Mouse (Mus musculus) adrenal gland, adult (tissue): ENCODE data around the gene Ccl24.
"Not testable (repeated sequence)": the region's sequence is repeated elsewhere in the genome, so short reads cannot be mapped to it uniquely, and the experiment has no call there.

Experiments
- DNase-seq, 2 experiments: peaks; one replicate each; pipeline ENCODE4 v3.0.0; 2022 to 2023; ENCODE audit warnings: low spot score in 1 of 2; ENCODE audit not compliant: inconsistent age in 2 of 2

Ccl24 gene

GRCm38 (mm10) chr5:135573006-135573405, at the start of gene Ccl24:
Ccl24 (minus strand) TSS chr5:135573049.
- peak in 1 of 2 experiments; percentile 38 for DNase-seq

- peak; percentile 66 to 67 for DNase-seq
Observed at GRCm38 (mm10) chr5:135621725-135622124, 48.9 kb upstream of the Ccl24 start.

DNA sequence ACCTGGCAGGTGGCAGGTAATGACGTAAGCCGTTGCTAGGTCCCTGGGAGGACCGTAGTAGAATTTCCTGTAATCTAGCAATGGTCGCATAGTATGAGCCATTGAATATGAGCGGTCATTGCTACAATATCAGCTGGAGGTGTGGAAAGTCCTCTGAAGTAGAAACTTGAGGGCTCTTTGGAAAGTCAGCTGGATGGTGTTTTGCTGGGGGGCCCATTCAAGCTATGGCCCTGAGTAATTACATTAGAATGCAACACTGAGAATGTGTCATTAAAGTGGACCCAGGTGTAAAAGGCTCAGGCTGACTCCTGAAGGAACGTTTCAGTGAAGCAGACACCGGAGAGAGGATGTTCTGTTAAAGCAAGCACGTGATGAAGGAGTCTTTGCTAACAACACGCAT, 47.7 kb upstream of the Ccl24 start:
- DNase-seq: no peak

DNA sequence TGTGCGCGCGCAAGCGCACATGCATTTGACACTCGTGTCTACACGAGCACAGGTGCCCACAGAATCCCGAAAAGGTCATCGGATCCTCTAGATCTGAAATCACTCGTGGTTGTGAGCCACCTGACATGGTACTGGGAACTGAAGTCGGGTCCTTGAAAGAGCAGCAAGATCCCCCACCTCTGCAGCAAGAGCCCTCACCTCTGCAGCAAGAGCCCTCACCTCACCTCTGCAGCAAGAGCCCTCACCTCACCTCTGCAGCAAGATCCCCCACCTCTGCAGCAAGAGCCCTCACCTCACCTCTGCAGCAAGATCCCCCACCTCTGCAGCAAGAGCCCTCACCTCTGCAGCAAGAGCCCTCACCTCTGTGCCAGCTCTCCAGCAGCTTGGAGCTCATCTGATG, 46.9 kb upstream of the Ccl24 start:
- not testable (repeated sequence) for DNase-seq

- peak in 1 of 2 experiments; percentile 53 for DNase-seq
Observed at GRCm38 (mm10) chr5:135609794-135610193, 36.9 kb upstream of the Ccl24 start.

- DNase-seq: no peak
Observed at GRCm38 (mm10) chr5:135607581-135607980, 34.7 kb upstream of the Ccl24 start.

- not testable (repeated sequence) for DNase-seq
Observed at GRCm38 (mm10) chr5:135606717-135607116, 33.9 kb upstream of the Ccl24 start.

DNA sequence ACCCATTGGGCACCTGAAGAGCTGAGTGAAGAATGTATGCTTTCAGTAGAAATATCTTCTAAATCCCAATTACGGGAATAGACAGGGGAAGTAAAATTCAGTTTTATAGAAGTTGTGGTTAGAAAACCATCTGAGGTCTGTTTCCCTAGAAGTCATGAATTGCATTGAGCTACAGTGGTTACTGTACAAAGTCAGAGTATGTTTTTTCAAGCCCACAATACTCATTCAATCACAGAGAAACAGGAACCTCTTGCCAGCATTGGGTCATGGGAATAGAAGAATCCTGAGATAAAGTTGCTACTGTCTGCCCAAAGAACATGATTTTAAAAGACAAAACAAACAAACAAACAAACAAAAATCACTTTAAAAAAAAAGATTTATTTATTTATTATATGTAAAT, 31.8 kb upstream of the Ccl24 start:
- not testable (repeated sequence) for DNase-seq

DNA sequence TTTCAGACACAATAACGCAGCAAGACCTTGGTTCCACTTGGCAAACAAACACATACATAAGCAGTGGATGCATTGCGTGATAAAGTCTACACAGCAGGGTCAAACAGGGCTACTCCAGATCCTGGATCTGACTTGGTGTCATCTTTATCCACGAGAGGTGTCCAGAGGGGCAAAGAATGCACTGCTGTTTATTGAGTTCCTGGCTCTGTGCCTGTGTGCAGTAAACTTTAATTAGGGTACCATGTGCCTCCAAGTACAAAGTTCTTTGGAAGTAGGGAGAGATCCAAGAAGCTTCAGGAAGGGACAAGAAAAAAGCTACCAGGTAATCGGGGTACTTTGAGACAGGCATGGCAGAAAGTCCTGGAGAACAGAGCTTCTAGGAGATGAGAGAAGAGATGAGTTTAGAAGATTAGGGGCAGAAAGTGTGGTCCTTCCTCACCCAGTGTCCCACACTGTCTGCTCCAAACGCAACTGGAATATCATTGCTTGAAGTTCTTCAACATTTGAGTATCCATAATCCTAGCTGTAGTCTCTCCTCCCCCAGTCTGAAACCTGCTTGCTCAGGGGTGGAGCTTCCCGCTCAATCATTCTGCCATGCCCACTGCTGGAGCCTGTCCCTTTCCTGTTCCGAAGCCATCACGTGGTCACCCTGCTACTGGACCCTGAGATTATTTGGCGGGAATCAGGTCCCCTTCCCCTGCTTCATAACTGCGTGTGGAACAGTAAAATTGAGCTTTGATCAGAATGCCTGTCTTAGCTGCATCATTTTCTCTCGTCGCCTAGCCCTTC, 17.3 kb upstream of the Ccl24 start:
- DNase-seq: no peak

DNA sequence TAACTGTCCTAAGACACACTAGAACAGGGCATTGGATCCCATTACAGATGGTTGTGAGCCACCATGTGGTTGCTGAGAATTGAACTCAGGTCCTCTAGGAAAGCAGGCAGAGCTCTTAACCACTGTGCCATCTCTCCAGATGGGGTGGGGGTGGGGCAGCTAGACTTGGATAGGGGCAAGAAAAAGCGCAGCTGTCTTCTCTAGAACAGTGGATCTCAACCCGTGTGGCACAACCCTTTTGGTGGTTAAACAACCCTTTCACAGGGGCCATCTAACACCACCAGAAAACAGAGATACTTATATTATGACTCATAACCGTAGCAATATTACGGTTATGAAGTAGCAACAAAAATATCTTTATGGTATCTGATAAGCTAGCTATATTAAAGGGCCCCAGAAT, 14.9 kb upstream of the Ccl24 start:
- DNase-seq: no peak

- DNase-seq: no peak
Observed at GRCm38 (mm10) chr5:135585691-135586090, 12.8 kb upstream of the Ccl24 start.

DNA sequence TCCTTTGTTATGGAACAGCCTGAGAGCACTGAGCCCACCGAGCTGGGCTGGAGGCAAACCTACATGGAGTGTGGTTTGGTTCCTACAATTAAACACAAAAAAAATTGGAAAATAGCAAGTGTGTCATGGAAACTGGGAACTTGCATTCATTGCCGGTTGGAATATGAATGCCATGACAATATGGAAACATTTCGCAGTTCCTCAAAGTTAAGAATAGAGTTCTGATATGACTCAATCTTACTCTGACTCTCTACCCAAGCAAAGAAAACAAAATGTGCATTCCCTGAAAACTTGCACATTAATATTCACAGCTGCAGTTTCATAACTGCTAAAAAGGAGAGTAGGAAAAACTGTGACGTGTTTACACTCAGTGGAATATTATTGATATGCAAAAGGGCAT, 9.5 kb upstream of the Ccl24 start:
- DNase-seq: peak in 1 of 2 experiments; percentile 22

GRCm38 (mm10) chr5:135579331-135579751, 6.5 kb upstream of the Ccl24 start:
- no peak for DNase-seq

DNA sequence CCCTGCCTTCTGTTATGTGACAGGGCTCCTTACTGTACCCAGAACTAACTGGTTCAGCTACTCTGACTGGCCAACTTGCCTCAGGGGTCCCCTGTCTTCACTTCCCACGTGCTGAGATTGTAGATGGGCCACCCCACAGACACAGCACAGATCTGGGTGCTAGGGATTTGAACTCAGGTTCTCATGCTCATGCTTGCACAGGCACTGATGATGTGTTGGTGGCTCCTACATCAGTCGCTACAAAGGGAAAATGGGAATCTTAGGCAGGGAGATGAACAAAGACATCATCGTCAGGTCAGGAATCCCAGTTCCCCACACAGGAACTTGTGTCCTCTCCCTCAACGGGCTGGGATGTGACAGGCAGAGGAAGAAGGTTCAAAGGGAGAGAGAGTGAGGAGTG, 3.2 kb upstream of the Ccl24 start:
- DNase-seq: peak; percentile 23 to 51

GRCm38 (mm10) chr5:135568698-135569097, 4.2 kb downstream of the Ccl24 start:
- DNase-seq: no peak

DNA sequence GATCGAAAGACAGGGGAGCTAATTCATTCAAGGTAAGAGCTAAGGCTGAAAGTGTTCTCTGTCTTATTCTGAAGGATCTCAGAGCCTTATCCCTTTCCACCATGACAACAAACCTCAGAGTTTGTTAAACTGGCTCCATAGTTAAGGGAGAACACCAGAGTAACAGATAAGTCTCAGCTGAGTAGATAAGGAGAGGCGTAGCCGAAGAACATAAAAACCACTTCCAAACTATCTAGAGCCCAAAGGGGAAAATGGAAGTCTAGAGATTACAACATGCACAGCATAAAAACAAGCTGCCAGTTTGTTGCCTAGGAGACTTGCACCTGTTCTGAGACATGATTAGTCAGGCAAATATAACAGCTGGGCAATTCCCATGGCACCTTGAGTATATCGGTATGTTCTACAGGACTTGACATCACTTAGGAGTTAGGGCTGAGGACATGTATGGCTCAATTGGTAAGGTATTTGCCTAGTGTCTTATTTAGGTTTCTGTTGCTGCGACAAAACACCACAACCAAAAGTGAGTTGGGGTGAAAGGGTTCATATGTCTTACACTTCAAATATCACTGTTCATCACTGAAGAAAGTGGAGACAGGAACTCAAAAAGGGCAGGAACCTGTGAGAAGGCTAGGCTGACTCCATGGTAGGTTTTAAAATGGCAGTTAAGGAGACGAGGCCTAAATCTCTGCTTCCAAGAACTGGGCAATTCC, 5.1 kb downstream of the Ccl24 start:
- DNase-seq: no peak

GRCm38 (mm10) chr5:135563469-135563868, 9.4 kb downstream of the Ccl24 start, which contains the start of gene Ccl26:
Ccl26 (minus strand) TSS chr5:135563569.
- DNase-seq: no peak

- no peak for DNase-seq
Observed at GRCm38 (mm10) chr5:135557671-135558070, 15.2 kb downstream of the Ccl24 start.

DNA sequence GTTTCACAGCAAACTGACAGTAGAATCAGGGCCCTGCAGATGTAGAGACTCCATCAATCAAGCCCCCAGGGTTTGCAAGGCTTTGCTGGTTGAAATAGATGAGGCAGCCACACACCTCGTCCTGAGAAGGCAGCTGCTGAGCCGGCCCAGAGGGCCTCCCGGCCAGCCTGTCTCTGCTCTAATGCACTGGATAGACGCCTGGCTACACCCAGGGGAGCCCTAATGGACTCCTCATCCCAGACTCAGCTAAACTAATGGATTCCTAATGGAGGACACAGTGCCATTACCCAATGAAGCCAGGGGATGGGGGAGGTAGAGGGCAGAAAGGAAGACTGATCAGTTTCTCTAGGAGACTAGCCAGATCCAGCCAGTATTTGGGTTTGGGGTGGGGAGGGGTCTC, 15.8 kb downstream of the Ccl24 start:
- DNase-seq: no peak

DNA sequence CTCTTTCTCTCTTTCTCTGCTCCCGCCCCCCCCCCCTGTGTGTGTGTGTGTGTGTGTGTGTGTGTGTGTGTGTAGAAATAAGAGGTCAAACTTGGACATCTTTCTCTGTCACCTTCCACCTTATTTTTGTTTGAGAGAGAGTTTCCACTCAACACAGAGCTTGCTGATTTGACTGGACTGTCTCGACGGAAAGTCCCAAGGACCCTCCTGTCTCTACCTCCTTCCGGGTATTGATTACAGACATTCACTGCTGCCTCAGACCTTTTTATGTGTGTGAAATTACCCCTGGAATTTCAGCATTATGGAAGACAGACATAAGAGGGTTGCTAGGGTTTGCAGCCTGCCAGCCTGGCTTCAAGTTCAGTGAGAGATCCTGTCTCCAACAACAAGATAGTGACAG, 16.6 kb downstream of the Ccl24 start:
- DNase-seq: no peak

- no peak for DNase-seq
Observed at GRCm38 (mm10) chr5:135551591-135551990, 21.3 kb downstream of the Ccl24 start.

- DNase-seq: peak in 1 of 2 experiments; percentile 79
Observed at GRCm38 (mm10) chr5:135550910-135551309, 21.9 kb downstream of the Ccl24 start.
